Mouse (Mus musculus): ENCODE data around the gene Dgkz. TPM values are rescaled to one million over a fixed set of nuclear protein-coding genes. Genes with fewer than 3 reads are reported as not detected.

Gene Dgkz
- polyA plus RNA-seq, 1 experiment from 2014 or later: 46.4 TPM

DNA sequence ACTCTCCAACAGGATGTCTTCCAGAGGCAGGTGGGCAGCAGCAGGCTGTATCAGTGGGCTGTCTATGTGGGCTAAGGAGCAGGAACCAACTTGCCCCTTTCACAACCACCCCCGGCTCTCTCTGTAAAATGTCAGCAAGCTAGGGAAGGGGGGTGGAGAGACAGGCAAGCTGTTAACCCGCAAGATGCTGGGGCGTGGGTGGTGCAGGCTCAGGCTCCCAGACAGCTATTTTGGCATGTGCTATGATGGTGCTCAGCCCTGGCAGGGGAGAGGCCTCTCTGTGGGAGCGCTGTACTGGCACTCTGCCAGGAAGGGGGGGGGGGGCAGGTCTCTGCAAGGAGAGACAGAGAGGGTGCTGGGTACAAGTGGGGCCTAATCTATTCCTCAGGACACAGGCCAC is 18.6 kb downstream of the Dgkz start:
- Histone ChIP-seq H3K9me3 (ENCODE audit: control insufficient read depth, low read length) (no peaks in the 10 kb centered on the region), H3K27ac (ENCODE audit: low read length) (no peak overlapping the region; the same call in none of the 2 replicates), H3K4me2 (ENCODE audit: low read depth, low read length) (no peak overlapping the region; the same call in 1 of the 2 replicates), H3K36me3 (ENCODE audit: control insufficient read depth, insufficient read depth, low read length) (no peaks in the 10 kb centered on the region), H3K4me3 (ENCODE audit: low read length) (no peak overlapping the region), H3K27me3 (replicated peaks; ENCODE audit: control insufficient read depth, insufficient read depth, low read length) (no peaks in the 10 kb centered on the region), H3K9ac (ENCODE audit: low read depth, low read length) (0 out of 2 replicates have a peak overlapping the region, but pooled peaks have one; percentile 0), H3K4me1 (ENCODE audit: control insufficient read depth, insufficient read depth, low read length) (peaks cover 81% of the 10 kb centered on the region)
- WGBS: 23% methylated on average over 4 of the region's 4 CpGs
- ATAC-seq: peak; percentile 14; the same call in 1 of the 2 replicates

DNA sequence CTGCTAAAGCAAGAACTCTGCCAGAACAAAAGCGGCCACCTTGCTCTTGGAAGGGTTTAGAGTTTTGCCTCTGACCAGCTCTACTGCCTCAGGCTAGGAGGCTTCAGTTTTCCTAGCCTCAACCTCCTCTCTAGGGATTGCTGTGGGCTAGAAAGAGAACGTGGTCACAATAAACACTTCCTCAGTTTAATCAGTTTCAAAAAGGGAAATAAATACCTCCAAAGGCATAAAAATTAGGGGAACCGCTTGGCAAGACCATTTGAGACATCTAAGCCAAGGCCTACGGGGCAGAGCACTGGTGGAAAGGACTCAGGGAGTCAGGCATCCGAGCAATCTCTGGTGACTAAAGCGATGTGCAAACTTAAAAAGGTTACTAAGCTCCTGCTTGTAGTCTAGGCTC is 19.8 kb downstream of the Dgkz start:
- Histone ChIP-seq H3K9me3 (ENCODE audit: control insufficient read depth, low read length) (no peaks in the 10 kb centered on the region), H3K4me3 (ENCODE audit: low read length) (no peak overlapping the region), H3K4me1 (ENCODE audit: control insufficient read depth, insufficient read depth, low read length) (peaks cover 70% of the 10 kb centered on the region), H3K4me2 (ENCODE audit: low read depth, low read length) (no peak overlapping the region), H3K36me3 (ENCODE audit: control insufficient read depth, insufficient read depth, low read length) (no peaks in the 10 kb centered on the region), H3K27ac (ENCODE audit: low read length) (0 out of 2 replicates have a peak overlapping the region, but pooled peaks have one; percentile 10), H3K27me3 (replicated peaks; ENCODE audit: control insufficient read depth, insufficient read depth, low read length) (no peaks in the 10 kb centered on the region), H3K9ac (ENCODE audit: low read depth, low read length) (no peak overlapping the region)
- 79% methylated on average over 6 of the region's 6 CpGs for WGBS
- ATAC-seq: no peak

DNA sequence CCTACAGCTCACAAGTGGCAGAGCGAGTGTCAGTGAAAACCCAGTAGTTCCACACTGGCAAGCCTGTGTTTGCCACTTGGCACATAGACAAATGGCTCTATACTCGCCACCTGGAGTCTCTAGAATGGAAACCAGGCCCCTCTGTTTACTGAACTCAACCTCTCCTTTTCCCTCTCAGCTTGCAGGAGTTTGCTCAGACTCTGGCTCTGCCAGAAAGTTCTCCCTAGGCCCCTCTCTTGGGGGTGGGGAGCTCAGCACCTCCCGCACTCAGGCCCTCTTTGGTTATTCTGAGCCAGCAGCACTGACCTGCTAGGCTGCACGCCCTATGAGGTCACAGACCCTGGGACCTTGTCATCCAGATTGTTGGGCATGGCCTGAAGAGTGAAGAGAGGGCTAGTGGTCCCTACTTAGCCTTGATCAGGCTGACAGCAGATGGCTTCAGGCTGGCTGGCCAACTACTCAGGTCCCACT is 20.5 kb downstream of the Dgkz start:
- H3K27me3 ChIP-seq (replicated peaks; ENCODE audit: control insufficient read depth, insufficient read depth, low read length): no peaks in the 10 kb centered on the region
- no peaks in the 10 kb centered on the region for H3K9me3 ChIP-seq (ENCODE audit: control insufficient read depth, low read length)
- no peak overlapping the region for H3K4me2 ChIP-seq (ENCODE audit: low read depth, low read length)
- H3K9ac ChIP-seq (ENCODE audit: low read depth, low read length): no peak overlapping the region
- no peaks in the 10 kb centered on the region for H3K36me3 ChIP-seq (ENCODE audit: control insufficient read depth, insufficient read depth, low read length)
- ATAC-seq: no peak
- peaks cover 68% of the 10 kb centered on the region for H3K4me1 ChIP-seq (ENCODE audit: control insufficient read depth, insufficient read depth, low read length)
- 73% methylated on average over 4 of the region's 4 CpGs for WGBS
- no peak overlapping the region for H3K4me3 ChIP-seq (ENCODE audit: low read length)
- peak overlapping the region; percentile 14; the same call in 1 of the 2 replicates for H3K27ac ChIP-seq (ENCODE audit: low read length)

DNA sequence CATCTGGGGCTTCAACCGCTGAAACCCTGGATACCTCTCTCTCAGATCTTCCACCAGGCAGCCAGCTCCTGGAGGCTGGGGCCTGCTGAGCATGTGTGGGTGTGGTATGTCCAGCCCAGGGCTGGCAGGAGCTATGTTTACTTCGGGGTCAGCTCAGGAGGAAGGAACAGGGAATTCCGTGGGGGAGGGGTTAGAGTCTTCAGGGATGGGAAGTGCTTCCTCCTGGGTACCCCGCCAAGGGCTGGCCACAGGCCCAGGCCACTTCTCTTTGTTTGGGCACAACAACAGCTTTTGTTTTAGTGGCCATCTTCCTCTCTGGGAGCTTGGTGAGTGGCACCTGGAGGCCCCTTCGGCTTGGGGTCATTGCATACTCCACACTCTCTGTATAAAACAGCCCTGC is 21.8 kb downstream of the Dgkz start:
- H3K4me3 ChIP-seq (ENCODE audit: low read length): no peak overlapping the region
- ATAC-seq: peak; percentile 36
- no peaks in the 10 kb centered on the region for H3K27me3 ChIP-seq (replicated peaks; ENCODE audit: control insufficient read depth, insufficient read depth, low read length)
- H3K4me2 ChIP-seq (ENCODE audit: low read depth, low read length): 0 out of 2 replicates have a peak overlapping the region, but pooled peaks have one; percentile 11
- H3K9ac ChIP-seq (ENCODE audit: low read depth, low read length): peak overlapping the region; percentile 43
- 7% methylated on average over 5 of the region's 5 CpGs for WGBS
- no peaks in the 10 kb centered on the region for H3K36me3 ChIP-seq (ENCODE audit: control insufficient read depth, insufficient read depth, low read length)
- peak overlapping the region; percentile 40 for H3K27ac ChIP-seq (ENCODE audit: low read length)
- no peaks in the 10 kb centered on the region for H3K9me3 ChIP-seq (ENCODE audit: control insufficient read depth, low read length)
- peaks cover 68% of the 10 kb centered on the region for H3K4me1 ChIP-seq (ENCODE audit: control insufficient read depth, insufficient read depth, low read length)

DNA sequence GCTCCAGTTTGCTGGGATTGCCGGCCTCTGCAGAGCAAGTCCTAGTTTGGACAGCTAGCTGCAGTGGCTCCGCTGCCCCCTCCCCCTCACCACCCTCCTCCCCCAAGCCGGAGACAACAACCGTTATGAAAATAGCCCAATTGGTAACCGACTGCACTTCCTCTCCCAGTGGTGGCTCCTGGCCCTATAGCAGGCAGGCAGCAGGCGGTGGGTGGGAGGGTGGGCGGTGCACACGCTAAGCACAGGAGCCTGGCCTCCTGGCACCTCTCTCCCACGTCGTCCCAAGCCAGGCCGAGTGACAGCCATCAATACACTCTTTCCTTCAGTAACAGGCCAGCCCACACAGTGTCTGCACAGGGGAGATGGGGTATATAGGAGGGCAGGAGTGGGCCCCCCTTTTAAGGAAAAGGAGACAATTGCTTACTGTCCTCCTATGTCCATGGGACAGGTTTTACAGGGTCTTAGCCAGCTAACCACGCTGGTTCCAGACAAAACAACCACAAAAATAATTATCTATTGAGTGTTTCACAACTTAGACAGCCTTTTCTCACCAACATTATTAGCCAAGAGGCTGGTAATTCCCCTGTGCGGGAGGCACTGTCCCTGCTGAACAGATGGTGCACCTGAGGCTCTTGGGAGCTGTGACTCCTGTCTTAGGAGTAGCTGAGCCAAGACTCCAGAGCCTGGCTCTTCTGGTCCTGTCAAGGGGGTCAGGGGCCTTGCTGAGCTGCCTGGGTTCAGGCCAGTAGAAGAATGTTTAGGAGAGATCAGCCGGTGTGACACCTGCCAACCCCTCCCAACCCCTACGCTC is 25.2 kb downstream of the Dgkz start:
- peak; percentile 41 for ATAC-seq
- H3K4me2 ChIP-seq (ENCODE audit: low read depth, low read length): peak overlapping the region; percentile 39
- H3K4me3 ChIP-seq (ENCODE audit: low read length): peak overlapping the region; percentile 19; the same call in 1 of the 2 replicates

DNA sequence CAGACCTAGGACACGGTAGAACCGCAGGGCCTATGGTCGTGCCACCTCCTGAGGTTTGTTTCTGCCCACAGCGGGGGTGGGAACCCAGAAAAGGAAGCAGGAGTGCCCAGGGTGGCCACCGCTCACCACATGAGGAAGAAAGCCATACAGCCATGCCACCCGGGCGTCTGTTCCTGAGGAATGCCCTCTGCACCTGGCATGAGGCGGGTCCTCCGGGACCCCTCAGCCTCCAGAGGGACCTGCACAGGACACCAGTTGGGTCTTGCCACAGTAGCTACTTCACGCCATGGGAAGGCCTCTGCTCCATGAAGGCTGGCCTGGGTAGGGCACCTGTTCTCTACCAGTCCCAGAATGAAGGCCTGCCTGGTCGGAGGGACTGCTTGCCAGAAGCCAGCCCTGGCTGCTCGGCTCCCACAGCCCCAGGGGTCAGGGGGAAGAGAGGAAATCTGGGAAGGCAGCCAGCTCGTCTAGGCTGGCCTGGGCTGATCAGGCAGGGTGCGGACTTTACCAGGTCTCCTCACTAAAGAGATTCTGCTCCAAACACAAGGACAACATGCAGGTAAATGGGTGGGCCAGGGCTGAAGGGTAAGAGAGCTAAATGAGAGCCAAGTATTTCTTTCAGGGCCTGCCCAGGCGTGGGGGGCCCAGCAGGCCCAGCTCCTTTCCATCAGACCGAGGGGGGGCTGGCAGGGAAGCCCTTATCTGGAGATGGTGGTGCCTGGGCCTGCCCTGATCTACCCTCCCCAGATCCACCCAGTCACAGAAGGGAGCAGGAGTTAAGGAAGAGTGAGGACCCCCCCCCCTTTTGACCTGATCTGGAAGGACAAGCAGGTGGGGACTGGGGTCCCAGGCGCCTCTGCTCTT is 26.0 kb downstream of the Dgkz start:
- H3K9ac ChIP-seq (ENCODE audit: low read depth, low read length): peak overlapping the region; percentile 61
- peak overlapping the region; percentile 19; the same call in 1 of the 2 replicates for H3K4me3 ChIP-seq (ENCODE audit: low read length)
- peak overlapping the region; percentile 80 for H3K27ac ChIP-seq (ENCODE audit: low read length)
- peak overlapping the region; percentile 39 for H3K4me2 ChIP-seq (ENCODE audit: low read depth, low read length)
- H3K36me3 ChIP-seq (ENCODE audit: control insufficient read depth, insufficient read depth, low read length): no peaks in the 10 kb centered on the region
- WGBS: 69% methylated on average over 17 of the region's 17 CpGs
- peaks cover 69% of the 10 kb centered on the region for H3K4me1 ChIP-seq (ENCODE audit: control insufficient read depth, insufficient read depth, low read length)
- ATAC-seq: peak; percentile 29; the same call in 1 of the 2 replicates
- H3K9me3 ChIP-seq (ENCODE audit: control insufficient read depth, low read length): no peaks in the 10 kb centered on the region
- no peaks in the 10 kb centered on the region for H3K27me3 ChIP-seq (replicated peaks; ENCODE audit: control insufficient read depth, insufficient read depth, low read length)

More for the DNA sequence above, 25.2 kb downstream of the Dgkz start:
- Histone ChIP-seq H3K27me3 (replicated peaks; ENCODE audit: control insufficient read depth, insufficient read depth, low read length) (no peaks in the 10 kb centered on the region), H3K9me3 (ENCODE audit: control insufficient read depth, low read length) (no peaks in the 10 kb centered on the region), H3K27ac (ENCODE audit: low read length) (peak overlapping the region; percentile 80), H3K4me1 (ENCODE audit: control insufficient read depth, insufficient read depth, low read length) (peaks cover 70% of the 10 kb centered on the region), H3K36me3 (ENCODE audit: control insufficient read depth, insufficient read depth, low read length) (no peaks in the 10 kb centered on the region), H3K9ac (ENCODE audit: low read depth, low read length) (peak overlapping the region; percentile 61)
- WGBS: 16% methylated on average over 15 of the region's 15 CpGs

DNA sequence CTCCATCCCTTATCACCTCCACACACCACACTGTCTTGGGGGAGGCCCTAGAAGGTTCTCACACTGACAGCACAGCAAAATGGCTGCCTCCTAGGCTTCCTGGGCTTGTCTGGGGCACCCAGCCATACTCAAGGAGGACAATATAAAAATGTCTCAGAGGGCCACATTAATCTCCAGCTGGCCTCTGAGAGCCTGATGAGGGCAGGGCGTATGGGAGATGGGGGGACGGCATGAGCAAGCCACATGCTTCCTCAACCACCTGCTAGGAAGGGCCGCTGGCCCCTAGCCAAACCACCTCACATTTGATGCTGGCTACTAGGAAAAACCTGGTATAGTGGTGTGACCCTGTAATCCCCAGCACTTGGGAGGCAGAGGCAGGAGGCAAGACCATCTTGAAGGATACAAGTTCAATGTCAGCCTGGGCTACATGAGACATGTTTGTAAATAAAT is 26.8 kb downstream of the Dgkz start:
- H3K27me3 ChIP-seq (replicated peaks; ENCODE audit: control insufficient read depth, insufficient read depth, low read length): no peaks in the 10 kb centered on the region
- H3K9ac ChIP-seq (ENCODE audit: low read depth, low read length): no peak overlapping the region
- H3K27ac ChIP-seq (ENCODE audit: low read length): 0 out of 2 replicates have a peak overlapping the region, but pooled peaks have one; percentile 80
- no peak overlapping the region for H3K4me3 ChIP-seq (ENCODE audit: low read length)
- ATAC-seq: no peak
- no peaks in the 10 kb centered on the region for H3K36me3 ChIP-seq (ENCODE audit: control insufficient read depth, insufficient read depth, low read length)
- WGBS: 66% methylated on average over 3 of the region's 3 CpGs
- H3K4me2 ChIP-seq (ENCODE audit: low read depth, low read length): no peak overlapping the region
- H3K4me1 ChIP-seq (ENCODE audit: control insufficient read depth, insufficient read depth, low read length): peaks cover 69% of the 10 kb centered on the region
- H3K9me3 ChIP-seq (ENCODE audit: control insufficient read depth, low read length): no peaks in the 10 kb centered on the region

DNA sequence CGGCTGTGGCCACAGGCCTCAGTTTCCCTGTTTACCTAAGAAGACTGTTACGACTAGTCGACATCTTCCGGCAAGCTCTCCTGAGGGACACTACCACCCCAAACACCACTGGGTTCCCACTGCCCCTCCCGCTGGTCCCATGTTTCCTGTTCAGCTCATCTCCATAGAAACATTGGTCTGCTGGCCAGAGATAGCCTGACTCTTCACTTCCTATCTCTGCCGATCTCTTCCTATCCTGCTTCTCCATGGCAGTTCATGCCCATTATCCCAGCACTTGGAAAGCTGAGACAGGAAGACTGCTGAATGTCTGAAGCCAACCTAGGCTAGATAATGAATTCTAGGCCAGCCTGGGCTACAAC is 27.5 kb downstream of the Dgkz start:
- 72% methylated on average over 6 of the region's 6 CpGs for WGBS
- no peak overlapping the region for H3K4me3 ChIP-seq (ENCODE audit: low read length)
- peaks cover 3% of the 10 kb centered on the region; the same call in 1 of the 2 replicates for H3K36me3 ChIP-seq (ENCODE audit: control insufficient read depth, insufficient read depth, low read length)
- 0 out of 2 replicates have a peak overlapping the region, but pooled peaks have one; percentile 19 for H3K4me2 ChIP-seq (ENCODE audit: low read depth, low read length)
- H3K9me3 ChIP-seq (ENCODE audit: control insufficient read depth, low read length): no peaks in the 10 kb centered on the region
- peaks cover 65% of the 10 kb centered on the region for H3K4me1 ChIP-seq (ENCODE audit: control insufficient read depth, insufficient read depth, low read length)
- H3K27ac ChIP-seq (ENCODE audit: low read length): peak overlapping the region; percentile 66
- peak overlapping the region; percentile 37; the same call in 1 of the 2 replicates for H3K9ac ChIP-seq (ENCODE audit: low read depth, low read length)
- no peak for ATAC-seq
- H3K27me3 ChIP-seq (replicated peaks; ENCODE audit: control insufficient read depth, insufficient read depth, low read length): no peaks in the 10 kb centered on the region

Measured in intestine, embryonic 16.5 days (tissue).